Mouse (Mus musculus): Measurements from ENCODE around the gene Tiam1. TPM values are rescaled to one million over a fixed set of nuclear protein-coding genes. Genes with fewer than 3 reads are reported as not detected.

Tiam1 gene
- polyA plus RNA-seq, 1 experiment from 2014 or later = 10.7 TPM

- Histone ChIP-seq H3K27me3 (replicated peaks) (no peaks in the 10 kb centered on the region), H3K4me3 (no peak overlapping the region), H3K9me3 (0 out of 2 replicates have a peak, but pooled peaks cover 3% of the 10 kb centered on the region), H3K36me3 (0 out of 2 replicates have a peak, but pooled peaks cover 3% of the 10 kb centered on the region), H3K4me2 (no peak overlapping the region), H3K4me1 (peaks cover 3% of the 10 kb centered on the region; the same call in 1 of the 2 replicates), H3K27ac (replicated peaks) (no peak overlapping the region), H3K9ac (no peak overlapping the region)
- WGBS = 83% methylated on average over 6 of the region's 6 CpGs
- no peak for ATAC-seq (ENCODE audit: extremely low read depth, insufficient number of reproducible peaks, low FRiP score, low TSS enrichment)
These were observed 175.5 kb downstream of the Tiam1 start for GRCm38 (mm10) chr16:89968058-89968457.

- WGBS = 87% methylated on average over 14 of the region's 14 CpGs
- Histone ChIP-seq H3K27ac (replicated peaks) (no peak overlapping the region), H3K4me1 (peaks cover 20% of the 10 kb centered on the region), H3K36me3 (0 out of 2 replicates have a peak, but pooled peaks cover 3% of the 10 kb centered on the region), H3K4me3 (no peak overlapping the region), H3K9me3 (0 out of 2 replicates have a peak, but pooled peaks cover 3% of the 10 kb centered on the region), H3K9ac (no peak overlapping the region), H3K27me3 (replicated peaks) (peaks cover 12% of the 10 kb centered on the region; the same call in 1 of the 2 replicates), H3K4me2 (no peak overlapping the region)
- ATAC-seq (ENCODE audit: extremely low read depth, insufficient number of reproducible peaks, low FRiP score, low TSS enrichment) = no peak
These were observed 180.7 kb downstream of the Tiam1 start for GRCm38 (mm10) chr16:89962876-89963275.

- H3K4me3 ChIP-seq = peak overlapping the region; percentile 60
- WGBS = 25% methylated on average over 6 of the region's 8 CpGs
- H3K9ac ChIP-seq = peak overlapping the region; percentile 81
- H3K4me1 ChIP-seq = peaks cover 20% of the 10 kb centered on the region
- H3K27ac ChIP-seq (replicated peaks) = no peak overlapping the region
- no peak for ATAC-seq (ENCODE audit: extremely low read depth, insufficient number of reproducible peaks, low FRiP score, low TSS enrichment)
- peak overlapping the region; percentile 97 for H3K4me2 ChIP-seq
- H3K27me3 ChIP-seq (replicated peaks) = peaks cover 12% of the 10 kb centered on the region; the same call in 1 of the 2 replicates
- H3K36me3 ChIP-seq = no peaks in the 10 kb centered on the region
- no peaks in the 10 kb centered on the region for H3K9me3 ChIP-seq
These were observed 182.7 kb downstream of the Tiam1 start for GRCm38 (mm10) chr16:89960904-89961303.

GRCm38 (mm10) chr16:89960186-89960878, 183.2 kb downstream of the Tiam1 start:
- Histone ChIP-seq H3K27me3 (replicated peaks) (peaks cover 12% of the 10 kb centered on the region; the same call in 1 of the 2 replicates), H3K36me3 (no peaks in the 10 kb centered on the region), H3K9me3 (no peaks in the 10 kb centered on the region), H3K4me1 (peaks cover 20% of the 10 kb centered on the region), H3K27ac (replicated peaks) (peak overlapping the region; percentile 48), H3K4me3 (peak overlapping the region; percentile 60), H3K4me2 (peak overlapping the region; percentile 97), H3K9ac (peak overlapping the region; percentile 81)
- ATAC-seq (ENCODE audit: extremely low read depth, insufficient number of reproducible peaks, low FRiP score, low TSS enrichment) = no peak
- WGBS = under 1% methylated on average over 27 of the region's 33 CpGs

GRCm38 (mm10) chr16:89958982-89959381, 184.6 kb downstream of the Tiam1 start:
- Histone ChIP-seq H3K9ac (no peak overlapping the region), H3K4me2 (peak overlapping the region; percentile 97), H3K36me3 (no peaks in the 10 kb centered on the region), H3K4me1 (peaks cover 23% of the 10 kb centered on the region), H3K27ac (replicated peaks) (no peak overlapping the region), H3K4me3 (no peak overlapping the region), H3K27me3 (replicated peaks) (peaks cover 12% of the 10 kb centered on the region; the same call in 1 of the 2 replicates), H3K9me3 (no peaks in the 10 kb centered on the region)
- no peak for ATAC-seq (ENCODE audit: extremely low read depth, insufficient number of reproducible peaks, low FRiP score, low TSS enrichment)
- 30% methylated on average over 12 of the region's 12 CpGs for WGBS

- peaks cover 12% of the 10 kb centered on the region; the same call in 1 of the 2 replicates for H3K27me3 ChIP-seq (replicated peaks)
- H3K9me3 ChIP-seq = no peaks in the 10 kb centered on the region
- no peak overlapping the region for H3K27ac ChIP-seq (replicated peaks)
- 79% methylated on average over 10 of the region's 10 CpGs for WGBS
- no peak for ATAC-seq (ENCODE audit: extremely low read depth, insufficient number of reproducible peaks, low FRiP score, low TSS enrichment)
- H3K4me2 ChIP-seq = no peak overlapping the region
- H3K9ac ChIP-seq = no peak overlapping the region
- no peak overlapping the region for H3K4me3 ChIP-seq
- H3K4me1 ChIP-seq = peaks cover 24% of the 10 kb centered on the region
- H3K36me3 ChIP-seq = no peaks in the 10 kb centered on the region
These were observed 185.5 kb downstream of the Tiam1 start for GRCm38 (mm10) chr16:89958030-89958429.

- no peak overlapping the region for H3K9ac ChIP-seq
- peaks cover 32% of the 10 kb centered on the region for H3K4me1 ChIP-seq
- H3K27me3 ChIP-seq (replicated peaks) = peaks cover 3% of the 10 kb centered on the region; the same call in 1 of the 2 replicates
- H3K4me2 ChIP-seq = no peak overlapping the region
- H3K4me3 ChIP-seq = no peak overlapping the region
- 72% methylated on average over 8 of the region's 8 CpGs for WGBS
- no peak for ATAC-seq (ENCODE audit: extremely low read depth, insufficient number of reproducible peaks, low FRiP score, low TSS enrichment)
- no peaks in the 10 kb centered on the region for H3K9me3 ChIP-seq
- H3K36me3 ChIP-seq = no peaks in the 10 kb centered on the region
- H3K27ac ChIP-seq (replicated peaks) = no peak overlapping the region
These were observed 189.0 kb downstream of the Tiam1 start for GRCm38 (mm10) chr16:89954525-89954924.

- H3K4me1 ChIP-seq = peaks cover 30% of the 10 kb centered on the region
- 64% methylated on average over 1 of the region's 1 CpGs for WGBS
- H3K27me3 ChIP-seq (replicated peaks) = peaks cover 3% of the 10 kb centered on the region; the same call in 1 of the 2 replicates
- no peak overlapping the region for H3K4me3 ChIP-seq
- no peaks in the 10 kb centered on the region for H3K36me3 ChIP-seq
- ATAC-seq (ENCODE audit: extremely low read depth, insufficient number of reproducible peaks, low FRiP score, low TSS enrichment) = no peak
- H3K9ac ChIP-seq = no peak overlapping the region
- no peaks in the 10 kb centered on the region for H3K9me3 ChIP-seq
- H3K4me2 ChIP-seq = no peak overlapping the region
- no peak overlapping the region for H3K27ac ChIP-seq (replicated peaks)
These were observed 189.5 kb downstream of the Tiam1 start for GRCm38 (mm10) chr16:89954114-89954513.

GRCm38 (mm10) chr16:89952821-89953220, 190.7 kb downstream of the Tiam1 start:
- Histone ChIP-seq H3K4me2 (no peak overlapping the region), H3K9me3 (no peaks in the 10 kb centered on the region), H3K27ac (replicated peaks) (no peak overlapping the region), H3K36me3 (no peaks in the 10 kb centered on the region), H3K9ac (no peak overlapping the region), H3K27me3 (replicated peaks) (no peaks in the 10 kb centered on the region), H3K4me1 (peaks cover 27% of the 10 kb centered on the region), H3K4me3 (no peak overlapping the region)
- 63% methylated on average over 5 of the region's 5 CpGs for WGBS
- ATAC-seq (ENCODE audit: extremely low read depth, insufficient number of reproducible peaks, low FRiP score, low TSS enrichment) = no peak

GRCm38 (mm10) chr16:89950754-89951153, 192.8 kb downstream of the Tiam1 start:
- Histone ChIP-seq H3K4me2 (no peak overlapping the region), H3K9me3 (no peaks in the 10 kb centered on the region), H3K9ac (no peak overlapping the region), H3K4me3 (no peak overlapping the region), H3K27me3 (replicated peaks) (no peaks in the 10 kb centered on the region), H3K36me3 (no peaks in the 10 kb centered on the region), H3K4me1 (peaks cover 27% of the 10 kb centered on the region), H3K27ac (replicated peaks) (peak overlapping the region; percentile 6; the same call in 1 of the 2 replicates)
- no peak; the same call in 1 of the 2 replicates for ATAC-seq (ENCODE audit: extremely low read depth, insufficient number of reproducible peaks, low FRiP score, low TSS enrichment)
- WGBS = 69% methylated on average over 8 of the region's 8 CpGs

GRCm38 (mm10) chr16:89950251-89950650, 193.3 kb downstream of the Tiam1 start:
- no peak overlapping the region; the same call in 1 of the 2 replicates for H3K27ac ChIP-seq (replicated peaks)
- H3K36me3 ChIP-seq = no peaks in the 10 kb centered on the region
- no peak overlapping the region for H3K4me2 ChIP-seq
- WGBS = 82% methylated on average over 6 of the region's 6 CpGs
- H3K9me3 ChIP-seq = no peaks in the 10 kb centered on the region
- H3K9ac ChIP-seq = no peak overlapping the region
- H3K4me3 ChIP-seq = no peak overlapping the region
- no peaks in the 10 kb centered on the region for H3K27me3 ChIP-seq (replicated peaks)
- H3K4me1 ChIP-seq = peaks cover 27% of the 10 kb centered on the region
- ATAC-seq (ENCODE audit: extremely low read depth, insufficient number of reproducible peaks, low FRiP score, low TSS enrichment) = no peak

- Histone ChIP-seq H3K4me2 (no peak overlapping the region), H3K4me1 (peaks cover 44% of the 10 kb centered on the region), H3K36me3 (no peaks in the 10 kb centered on the region), H3K27ac (replicated peaks) (no peak overlapping the region), H3K4me3 (no peak overlapping the region), H3K9me3 (no peaks in the 10 kb centered on the region), H3K9ac (no peak overlapping the region), H3K27me3 (replicated peaks) (no peaks in the 10 kb centered on the region)
- ATAC-seq (ENCODE audit: extremely low read depth, insufficient number of reproducible peaks, low FRiP score, low TSS enrichment) = no peak
- 76% methylated on average over 1 of the region's 1 CpGs for WGBS
These were observed 195.5 kb downstream of the Tiam1 start for GRCm38 (mm10) chr16:89948040-89948439.
